Mouse (Mus musculus): ENCODE results near the gene Alg11. TPM values are rescaled to one million over a fixed set of nuclear protein-coding genes. Genes with fewer than 3 reads are reported as not detected.

The Alg11 gene
- 30.4 and 32.2 TPM in 2 replicates for polyA plus RNA-seq (2015; fragmentation: Nextera tagmentation; extraction: Ambion mirVana)

DNA sequence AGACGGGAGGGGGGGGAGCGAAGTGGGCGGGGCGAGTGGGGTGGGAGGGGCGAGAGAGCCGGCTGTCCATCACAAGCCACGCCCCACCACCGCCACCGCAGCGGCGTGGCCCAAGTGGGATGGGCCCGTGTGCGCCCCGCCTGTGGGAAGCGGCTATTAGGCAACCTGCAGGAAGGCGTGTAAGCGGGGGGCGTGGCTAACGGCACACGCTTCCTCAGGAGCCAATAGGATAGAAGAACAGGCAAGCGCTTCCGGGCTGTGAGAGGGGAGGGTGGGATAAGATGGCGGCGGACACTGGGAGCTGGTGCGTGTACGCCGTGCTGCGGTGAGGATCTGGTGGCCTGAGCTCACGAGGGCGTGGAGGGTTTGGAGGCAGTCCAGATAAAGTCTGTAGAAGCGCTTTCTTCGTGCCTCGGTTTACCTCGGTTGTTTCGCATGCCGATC is at the start of gene Alg11:
Gene Alg11 (plus strand): TSS at position 276 of the 444 bp plus-strand sequence.

DNA sequence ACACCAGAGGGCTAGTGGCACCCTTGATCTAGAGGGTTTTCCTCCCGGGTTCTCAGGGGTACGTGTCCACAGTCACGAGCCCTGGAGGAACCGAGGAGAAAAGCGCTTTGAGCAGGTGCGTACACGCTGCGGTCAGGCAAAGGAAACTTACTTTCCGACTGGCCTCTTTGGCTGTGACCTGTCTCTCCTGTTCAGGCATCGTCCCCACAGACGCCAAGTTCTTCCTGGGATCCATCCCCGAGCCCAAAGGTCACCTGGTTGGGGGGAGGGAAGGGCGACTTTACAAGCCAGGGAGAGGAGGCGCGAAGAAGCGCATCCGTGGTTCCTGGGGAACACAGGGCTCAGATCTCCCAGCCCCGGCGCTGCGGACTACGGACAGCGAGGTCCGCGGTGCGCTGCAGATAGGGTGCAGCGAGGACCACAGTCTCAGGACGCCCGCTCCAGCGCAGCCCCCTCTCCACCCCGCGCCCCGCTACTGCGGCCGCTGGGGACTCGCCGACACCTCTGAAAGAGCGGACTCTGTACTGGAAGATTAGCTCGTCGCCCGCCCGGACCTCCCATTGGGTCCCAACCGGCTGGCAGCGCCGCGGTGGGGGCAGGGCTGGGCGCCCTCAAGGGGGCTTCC is 588 bp upstream of the Alg11 start, which contains the start of gene Atp7b:
Gene Atp7b (minus strand): TSS at position 485 of the 625 bp plus-strand sequence.

Other genes starting within 250 kb of the Alg11 start
- gene Defb50, start 237.2 kb upstream of the Alg11 start, polyA plus RNA-seq (2015; fragmentation: Nextera tagmentation; extraction: Ambion mirVana): not detected in 2 replicates
- gene Defb2, start 220.8 kb upstream of the Alg11 start, polyA plus RNA-seq (2015; fragmentation: Nextera tagmentation; extraction: Ambion mirVana): not detected in 2 replicates
- not detected in 2 replicates for gene Defb10, start 201.8 kb upstream of the Alg11 start, polyA plus RNA-seq (2015; fragmentation: Nextera tagmentation; extraction: Ambion mirVana)
- gene Defb9, start 175.3 kb upstream of the Alg11 start, polyA plus RNA-seq (2015; fragmentation: Nextera tagmentation; extraction: Ambion mirVana): not detected in 2 replicates
- not detected in 2 replicates for gene Defb11, start 154.3 kb upstream of the Alg11 start, polyA plus RNA-seq (2015; fragmentation: Nextera tagmentation; extraction: Ambion mirVana)
- gene Defb15, start 128.0 kb upstream of the Alg11 start, polyA plus RNA-seq (2015; fragmentation: Nextera tagmentation; extraction: Ambion mirVana): not detected in 2 replicates
- not detected in 2 replicates for gene Defb35, start 122.4 kb upstream of the Alg11 start, polyA plus RNA-seq (2015; fragmentation: Nextera tagmentation; extraction: Ambion mirVana)
- not detected in 2 replicates for gene Defb13, start 114.0 kb upstream of the Alg11 start, polyA plus RNA-seq (2015; fragmentation: Nextera tagmentation; extraction: Ambion mirVana)
- gene Fam90a1a, start 102.0 kb upstream of the Alg11 start, polyA plus RNA-seq (2015; fragmentation: Nextera tagmentation; extraction: Ambion mirVana): not detected in 2 replicates
- gene Ccdc70, start 90.9 kb upstream of the Alg11 start, polyA plus RNA-seq (2015; fragmentation: Nextera tagmentation; extraction: Ambion mirVana): not detected in 2 replicates
- gene Atp7b, start 416 bp upstream of the Alg11 start, polyA plus RNA-seq (2015; fragmentation: Nextera tagmentation; extraction: Ambion mirVana): 1.9 TPM in 2 replicates
- 0.75 and 0.98 TPM in 2 replicates for gene Nek5, start 64.3 kb downstream of the Alg11 start, polyA plus RNA-seq (2015; fragmentation: Nextera tagmentation; extraction: Ambion mirVana)
- gene Nek3, start 105.7 kb downstream of the Alg11 start, polyA plus RNA-seq (2015; fragmentation: Nextera tagmentation; extraction: Ambion mirVana): 5.3 and 5.8 TPM in 2 replicates
- gene Ckap2, start 125.1 kb downstream of the Alg11 start, polyA plus RNA-seq (2015; fragmentation: Nextera tagmentation; extraction: Ambion mirVana): 7.7 and 9.5 TPM in 2 replicates
- gene Vps36, start 132.1 kb downstream of the Alg11 start, polyA plus RNA-seq (2015; fragmentation: Nextera tagmentation; extraction: Ambion mirVana): 38.9 and 40.4 TPM in 2 replicates
- 5.8 and 6.4 TPM in 2 replicates for gene Thsd1, start 166.6 kb downstream of the Alg11 start, polyA plus RNA-seq (2015; fragmentation: Nextera tagmentation; extraction: Ambion mirVana)
- not detected in 2 replicates for gene Tpte, start 222.7 kb downstream of the Alg11 start, polyA plus RNA-seq (2015; fragmentation: Nextera tagmentation; extraction: Ambion mirVana)

All from neural tube, postnatal 0 days (tissue).